Mouse (Mus musculus) telencephalon, adult 2 months (tissue): ENCODE measurements around the gene Mucl3.

Experiments used
- DNase-seq: peaks from one replicate; pipeline ENCODE4 v3.0.0-alpha.2; 2011; ENCODE audit warnings: low read depth, low spot score

Mucl3 gene

GRCm38 (mm10) chr17:35635699-35636111 is 7.8 kb downstream of the Mucl3 start:
- peak; percentile 78 for DNase-seq

- no peak for DNase-seq
Observed at GRCm38 (mm10) chr17:35635202-35635601, 8.3 kb downstream of the Mucl3 start.

DNA sequence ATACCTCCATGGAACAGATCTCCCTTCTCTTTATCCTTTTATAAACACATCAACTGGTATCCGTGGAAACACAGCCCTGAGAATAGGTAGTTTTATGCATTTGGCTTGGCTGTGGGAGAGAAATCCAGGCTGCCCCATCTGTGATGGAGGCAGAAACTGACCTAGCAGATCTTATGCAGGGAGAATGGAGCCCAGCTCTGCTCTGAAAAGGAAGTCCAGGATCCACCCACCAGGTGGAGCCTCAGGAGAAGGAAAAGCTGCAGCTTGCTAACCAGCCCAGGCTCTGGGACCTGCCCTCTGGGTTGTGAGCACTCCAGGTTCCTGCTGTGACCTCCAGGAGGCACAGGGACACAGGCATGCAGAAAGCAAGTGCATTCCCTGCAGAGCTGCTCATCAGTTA is 9.5 kb downstream of the Mucl3 start:
- DNase-seq = peak; percentile 85

DNA sequence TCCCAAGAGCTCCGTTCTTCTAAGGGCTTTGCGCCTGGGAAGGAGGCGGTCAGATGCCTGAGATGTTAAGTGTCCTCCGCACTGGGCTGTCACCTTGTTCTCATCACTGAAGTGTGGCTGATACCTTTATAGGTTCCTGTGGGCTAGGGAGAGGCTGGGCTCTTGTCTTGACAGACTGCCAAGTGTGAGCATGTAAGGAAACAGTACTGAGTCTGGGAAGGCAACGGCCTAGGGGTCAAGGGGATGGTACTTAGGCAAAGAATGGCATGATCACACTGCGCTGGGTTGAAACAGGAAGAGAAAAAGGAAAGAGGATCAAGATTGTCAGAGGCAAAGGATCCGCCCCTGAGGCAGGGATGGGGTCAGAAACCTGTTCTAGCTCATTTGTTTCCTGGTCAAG is 17.0 kb downstream of the Mucl3 start, which contains the start of gene Gm9573:
Gm9573 (minus strand) TSS at position 101 of the 400 bp plus-strand sequence.
- no peak for DNase-seq

- no peak for DNase-seq
Observed at GRCm38 (mm10) chr17:35617127-35617526, 26.4 kb downstream of the Mucl3 start.

GRCm38 (mm10) chr17:35601736-35602354 is 41.6 kb downstream of the Mucl3 start:
- DNase-seq = no peak

GRCm38 (mm10) chr17:35601249-35601648 is 42.2 kb downstream of the Mucl3 start, which contains the start of gene Sfta2:
Sfta2 (plus strand) TSS chr17:35601549.
- no peak for DNase-seq

DNA sequence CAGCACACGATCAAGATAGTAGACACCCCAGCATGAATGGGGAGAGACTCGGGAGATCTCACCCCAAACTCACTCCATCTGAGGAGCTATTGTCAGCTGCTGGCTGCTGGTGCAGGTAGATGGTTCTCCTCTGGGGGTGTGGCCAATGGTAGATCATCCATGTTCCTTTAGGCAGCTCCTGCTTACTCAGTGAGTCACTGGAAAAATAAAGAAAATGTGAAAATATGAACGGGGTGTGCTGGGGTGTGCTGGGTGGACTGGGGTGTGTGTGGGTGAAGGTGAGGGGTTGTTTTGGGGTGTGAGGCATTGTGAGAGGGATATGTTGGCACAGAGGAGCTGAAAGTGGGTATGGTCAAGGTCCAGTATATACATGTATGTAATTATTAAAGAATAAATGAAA is 46.1 kb downstream of the Mucl3 start:
- no peak for DNase-seq

DNA sequence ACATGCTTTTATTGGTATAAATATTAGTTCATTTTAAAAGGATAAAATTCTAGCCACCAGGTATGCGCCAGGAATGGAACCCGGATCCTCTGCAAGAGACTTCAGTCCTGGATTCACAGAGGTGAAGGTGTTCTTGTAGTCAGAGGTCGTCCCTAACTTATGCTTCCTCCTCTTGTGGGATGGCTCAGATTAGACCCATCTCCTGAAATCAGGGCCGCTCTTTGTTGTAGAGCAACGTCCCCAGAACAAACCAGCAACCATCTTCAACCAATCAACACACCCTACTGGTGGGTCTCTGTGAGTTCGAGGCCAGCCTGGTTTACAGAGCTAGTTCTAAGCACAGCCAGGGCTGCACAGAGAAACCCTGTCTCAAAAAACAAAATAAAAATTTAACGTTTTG is 49.0 kb downstream of the Mucl3 start:
- no peak for DNase-seq

DNA sequence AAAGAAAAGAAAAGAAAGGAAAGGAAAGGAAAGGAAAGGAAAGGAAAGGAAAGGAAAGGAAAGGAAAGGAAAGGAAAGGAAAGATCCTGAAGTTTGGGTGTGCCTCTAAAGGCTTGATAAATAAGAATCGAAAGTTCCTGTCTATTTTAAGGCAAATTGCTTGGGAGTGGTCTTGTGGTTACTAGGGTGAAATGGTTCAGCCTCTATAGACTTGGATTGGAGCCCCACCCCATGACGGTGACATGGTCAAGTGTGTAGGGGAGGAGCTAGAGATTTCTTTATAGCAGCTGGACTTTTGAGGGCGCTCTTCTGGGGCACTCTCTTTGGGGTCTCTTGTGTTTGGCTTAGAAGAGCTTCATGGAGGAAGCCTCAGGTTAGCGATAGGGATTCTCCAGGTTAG is 49.7 kb downstream of the Mucl3 start:
- DNase-seq = no peak

DNA sequence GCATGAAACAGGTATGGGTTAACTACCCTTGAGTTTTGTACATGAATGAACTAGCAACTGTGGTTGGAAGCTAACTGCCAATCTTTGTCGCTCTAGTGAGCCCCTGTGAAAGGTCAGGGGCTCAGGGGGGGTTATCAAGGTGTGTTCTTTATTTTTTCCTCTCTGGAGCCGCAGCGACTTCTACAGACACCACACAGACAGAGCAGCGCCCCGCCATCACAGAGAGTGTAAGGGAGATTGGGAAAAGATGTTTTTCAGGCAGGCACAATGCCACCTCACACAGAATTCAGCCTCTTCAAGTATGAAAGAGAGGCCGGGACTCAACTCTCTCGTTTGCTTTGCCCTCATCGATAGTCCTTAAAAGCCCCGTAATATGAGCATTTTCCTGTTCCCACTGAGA is 51.4 kb downstream of the Mucl3 start:
- no peak for DNase-seq

- no peak for DNase-seq
Observed at GRCm38 (mm10) chr17:35591731-35592130, 51.8 kb downstream of the Mucl3 start.

DNA sequence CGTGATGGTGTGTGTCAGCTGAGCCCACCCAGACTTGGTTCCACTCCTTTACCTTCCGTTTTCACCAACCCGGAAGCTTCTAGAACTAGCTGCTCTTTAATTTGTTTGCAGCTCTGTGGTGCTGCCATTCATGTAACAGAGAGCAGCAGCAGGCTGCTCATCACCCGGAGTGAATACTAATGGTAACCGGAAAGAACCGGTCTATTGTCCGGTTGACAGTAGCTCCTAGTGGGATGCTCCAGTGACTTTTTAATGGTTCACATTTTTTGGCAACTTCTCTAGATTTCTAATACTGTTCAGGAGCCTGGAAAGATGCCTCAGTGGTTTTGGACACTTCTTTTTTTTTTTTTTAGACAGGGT is 52.3 kb downstream of the Mucl3 start:
- DNase-seq = no peak

DNA sequence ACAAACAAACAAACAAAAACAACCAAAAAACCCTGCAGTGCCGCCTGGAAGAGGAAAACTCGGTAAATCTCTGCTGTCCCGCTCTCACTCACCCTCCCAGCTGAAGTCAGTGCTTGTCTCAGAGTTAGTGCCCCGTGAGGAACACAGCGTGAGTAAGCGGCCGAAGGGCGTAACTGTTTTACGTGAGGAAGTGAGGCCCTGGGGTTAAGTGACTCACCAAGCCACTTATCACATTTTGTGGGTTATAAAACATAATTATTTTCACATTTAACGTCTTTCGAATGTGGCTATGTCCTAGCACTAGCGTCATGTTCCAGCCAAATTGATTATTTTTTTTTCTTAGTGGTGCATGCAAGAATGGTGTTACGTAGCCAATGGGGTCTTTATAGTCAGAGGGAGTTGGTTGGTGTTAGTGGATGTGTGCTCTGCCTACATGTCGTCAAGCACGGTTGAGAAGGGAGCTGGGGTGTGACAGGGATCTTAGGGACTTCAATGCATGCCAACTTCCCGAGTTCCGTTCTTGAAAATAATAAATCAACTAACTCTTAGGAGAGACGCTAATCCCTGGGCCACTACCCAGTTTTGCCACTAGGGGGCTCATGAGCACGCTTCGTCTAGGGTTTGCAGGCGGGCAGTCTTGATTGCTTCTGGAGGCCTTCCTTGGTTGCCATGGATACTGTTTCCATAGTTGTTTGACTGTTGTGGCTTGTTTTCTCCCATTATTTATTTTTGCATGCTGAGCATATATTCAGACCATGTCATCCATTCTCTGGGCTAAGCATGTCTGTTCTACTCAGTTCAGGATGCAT is 52.9 kb downstream of the Mucl3 start:
- peak; percentile 74 for DNase-seq

- DNase-seq = no peak
Observed at GRCm38 (mm10) chr17:35588387-35588786, 55.1 kb downstream of the Mucl3 start.

DNA sequence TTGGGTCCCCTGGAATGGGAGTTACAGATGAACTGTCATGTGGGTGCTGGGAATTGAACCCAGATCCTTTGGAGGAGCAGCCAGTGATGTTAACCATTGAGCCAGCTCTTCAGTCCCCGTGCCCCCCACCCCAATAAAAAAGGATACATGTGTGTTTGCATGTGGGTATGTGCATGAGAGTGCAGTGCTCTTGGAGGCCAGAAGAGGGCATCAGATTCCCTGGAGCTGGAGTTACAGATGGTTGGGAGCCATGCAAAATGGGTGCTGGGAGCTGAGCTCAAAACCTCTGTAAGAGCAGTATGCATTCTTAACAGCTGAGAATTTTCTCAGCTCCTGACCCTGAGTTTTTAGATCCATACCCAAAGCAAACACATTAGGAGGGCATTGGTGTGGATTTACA is 56.2 kb downstream of the Mucl3 start:
- DNase-seq = no peak
